Mouse (Mus musculus) C2C12 (cell line): ENCODE results near the gene Midn. TPM values are rescaled to one million over a fixed set of nuclear protein-coding genes. Genes with fewer than 3 reads are reported as not detected.

Source experiments
- H3K27me3 ChIP-seq: one replicate; pipeline ENCODE4 v1.6.1; 2011; ENCODE audit not compliant: control insufficient read depth, insufficient read depth, insufficient read length
- H3K36me3 ChIP-seq: one replicate; pipeline ENCODE4 v1.6.1; 2011; ENCODE audit not compliant: control insufficient read depth, insufficient read depth
- H3K4me3 ChIP-seq: one replicate; pipeline ENCODE4 v1.5.1; 2011; ENCODE audit warnings: mild to moderate bottlenecking, control low read depth; ENCODE audit not compliant: poor library complexity, insufficient read depth, severe bottlenecking
- H3K79me2 ChIP-seq: one replicate; pipeline ENCODE4 v1.6.1; 2011; ENCODE audit not compliant: control insufficient read depth, insufficient read depth
- H3K79me3 ChIP-seq: one replicate; pipeline ENCODE4 v1.6.1; 2011; ENCODE audit warnings: low read depth, control low read depth
- H3ac ChIP-seq: one replicate; pipeline ENCODE3; 2011; ENCODE audit warnings: low read depth; ENCODE audit not compliant: control insufficient read depth, insufficient read length
- CEBPB ChIP-seq: IDR thresholded peaks from one replicate; pipeline ENCODE4 v1.6.1; 2011; ENCODE audit warnings: low read depth, mild to moderate bottlenecking, control low read depth, moderate library complexity
- CTCF ChIP-seq: IDR thresholded peaks from one replicate; pipeline ENCODE4 v1.5.1; 2011; ENCODE audit not compliant: control insufficient read depth, insufficient read depth, insufficient read length
- FOSL1 ChIP-seq: IDR thresholded peaks from one replicate; pipeline ENCODE4 v1.8.0; 2011; ENCODE audit warnings: mild to moderate bottlenecking, low read length; ENCODE audit not compliant: poor library complexity, insufficient read depth, severe bottlenecking
- MAX ChIP-seq: IDR thresholded peaks from one replicate; pipeline ENCODE4 v1.6.1; 2011; ENCODE audit warnings: mild to moderate bottlenecking, control low read depth
- MYOD1 ChIP-seq: IDR thresholded peaks from one replicate; pipeline ENCODE4 v1.6.1; 2011; ENCODE audit warnings: low read depth; ENCODE audit not compliant: control insufficient read depth, insufficient read length
- MYOG ChIP-seq: IDR thresholded peaks from one replicate; pipeline ENCODE4 v1.6.1; 2011; ENCODE audit not compliant: control insufficient read depth, insufficient read length; ENCODE audit errors: extremely low read depth
- USF1 ChIP-seq: IDR thresholded peaks from one replicate; pipeline ENCODE4 v1.6.1; 2011; ENCODE audit warnings: low read depth, mild to moderate bottlenecking, control low read depth, moderate library complexity
- polyA plus RNA-seq: library from polyadenylated mRNA; unstranded; fragments of >200 nt; fragmentation: generic; extraction: Trizol; gene quantifications from one replicate; pipeline ENCODE4 v1.2.1, GENCODE M21; 2012; ENCODE audit warnings: missing spikeins

The Midn gene
- polyA plus RNA-seq, 1 experiment: 77.5 TPM

GRCm38 (mm10) chr10:80123932-80124562, 24.0 kb upstream of the Midn start:
- Histone ChIP-seq H3K27me3 (no peaks in the 10 kb centered on the region), H3K79me3 (peaks cover 64% of the 10 kb centered on the region), H3K36me3 (peaks cover 75% of the 10 kb centered on the region), H3ac (no peak overlapping the region), H3K79me2 (peaks cover 76% of the 10 kb centered on the region), H3K4me3 (no peak overlapping the region)
- no peak for TF ChIP-seq MYOG
- no peak for TF ChIP-seq MYOD1
- TF ChIP-seq CEBPB: no peak
- no peak for TF ChIP-seq FOSL1
- TF ChIP-seq USF1: no peak
- no peak for TF ChIP-seq CTCF
- no peak for TF ChIP-seq MAX

- H3K27me3 ChIP-seq: no peaks in the 10 kb centered on the region
- peaks cover 80% of the 10 kb centered on the region for H3K36me3 ChIP-seq
- peaks cover 26% of the 10 kb centered on the region for H3K79me3 ChIP-seq
- H3ac ChIP-seq: no peak overlapping the region
- no peak overlapping the region for H3K4me3 ChIP-seq
- H3K79me2 ChIP-seq: peaks cover 38% of the 10 kb centered on the region
- no peak for TF ChIP-seq MYOG
Observed at GRCm38 (mm10) chr10:80127920-80128319, 20.2 kb upstream of the Midn start.

GRCm38 (mm10) chr10:80129846-80130245, 18.2 kb upstream of the Midn start:
- H3K79me2 ChIP-seq: peaks cover 18% of the 10 kb centered on the region
- H3K79me3 ChIP-seq: peaks cover 7% of the 10 kb centered on the region
- no peaks in the 10 kb centered on the region for H3K27me3 ChIP-seq
- H3ac ChIP-seq: no peak overlapping the region
- H3K4me3 ChIP-seq: no peak overlapping the region
- peaks cover 63% of the 10 kb centered on the region for H3K36me3 ChIP-seq
- TF ChIP-seq MYOG: no peak

- Histone ChIP-seq H3ac (no peak overlapping the region), H3K36me3 (peaks cover 58% of the 10 kb centered on the region), H3K79me3 (peaks cover 2% of the 10 kb centered on the region), H3K79me2 (peaks cover 12% of the 10 kb centered on the region), H3K27me3 (no peaks in the 10 kb centered on the region), H3K4me3 (no peak overlapping the region)
- TF ChIP-seq MYOG (no peak), CTCF (no peak), FOSL1 (no peak), CEBPB (no peak), MYOD1 (no peak), MAX (no peak), USF1 (no peak)
Observed at GRCm38 (mm10) chr10:80130403-80131031, 17.6 kb upstream of the Midn start.

GRCm38 (mm10) chr10:80131316-80131951, 16.6 kb upstream of the Midn start:
- Histone ChIP-seq H3K4me3 (no peak overlapping the region), H3ac (no peak overlapping the region), H3K27me3 (no peaks in the 10 kb centered on the region), H3K36me3 (peaks cover 49% of the 10 kb centered on the region), H3K79me2 (peaks cover 2% of the 10 kb centered on the region), H3K79me3 (no peaks in the 10 kb centered on the region)
- TF ChIP-seq MYOD1 (no peak), CEBPB (no peak), MYOG (no peak), FOSL1 (no peak), MAX (no peak), CTCF (no peak)

- Histone ChIP-seq H3K36me3 (peaks cover 48% of the 10 kb centered on the region), H3K4me3 (no peak overlapping the region)
- TF ChIP-seq CEBPB: no peak
- no peak for TF ChIP-seq USF1
- no peak for TF ChIP-seq FOSL1
- no peak for TF ChIP-seq MYOD1
- no peak for TF ChIP-seq MYOG
- no peak for TF ChIP-seq MAX
- TF ChIP-seq CTCF: no peak
Observed at GRCm38 (mm10) chr10:80131952-80132350, 16.1 kb upstream of the Midn start.

More at GRCm38 (mm10) chr10:80131952-80132350, 16.1 kb upstream of the Midn start:
- Histone ChIP-seq H3K27me3 (no peaks in the 10 kb centered on the region), H3K79me2 (no peaks in the 10 kb centered on the region), H3ac (no peak overlapping the region), H3K79me3 (no peaks in the 10 kb centered on the region)
